Mouse (Mus musculus): ENCODE measurements around the gene Dll3. TPM values are rescaled to one million over a fixed set of nuclear protein-coding genes. Genes with fewer than 3 reads are reported as not detected.

The Dll3 gene
- polyA plus RNA-seq, 1 experiment: 0.02 TPM

GRCm38 (mm10) chr7:28298837-28299625, 3.0 kb downstream of the Dll3 start:
- Histone ChIP-seq H3K4me2 (ENCODE audit: low read depth) (no peak overlapping the region), H3K36me3 (ENCODE audit: control insufficient read depth, insufficient read depth) (no peaks in the 10 kb centered on the region), H3K4me3 (no peak overlapping the region), H3K27me3 (ENCODE audit: control insufficient read depth, insufficient read depth, insufficient read length) (peaks cover 59% of the 10 kb centered on the region), H3ac (ENCODE audit: control insufficient read depth, insufficient read length) (no peak overlapping the region), H3K79me2 (ENCODE audit: control insufficient read depth, insufficient read depth) (no peaks in the 10 kb centered on the region)
- TF ChIP-seq POLR2AphosphoS2 (IDR thresholded peaks at IDR 0.05; ENCODE audit: insufficient read length, low read depth) (no peak), CEBPB (IDR thresholded peaks at IDR 0.05; ENCODE audit: insufficient read depth, poor library complexity, severe bottlenecking) (no peak), E2F4 (IDR thresholded peaks at IDR 0.05; ENCODE audit: insufficient read depth) (no peak), POLR2A (IDR thresholded peaks at IDR 0.05; ENCODE audit: insufficient read length, low read depth) (no peak), MYOD1 (IDR thresholded peaks at IDR 0.05; ENCODE audit: control insufficient read depth in 1 of 3, insufficient read length in 2 of 3, low read depth in 2 of 3) (no peak), USF1 (IDR thresholded peaks at IDR 0.05; ENCODE audit: low read depth) (no peak), MAX (IDR thresholded peaks at IDR 0.05; ENCODE audit: low read depth) (no peak), TCF12 (IDR thresholded peaks at IDR 0.05; ENCODE audit: insufficient read depth, poor library complexity, severe bottlenecking) (no peak), TCF3 (IDR thresholded peaks at IDR 0.05; ENCODE audit: insufficient read length, low read depth) (no peak), SRF (IDR thresholded peaks at IDR 0.05; ENCODE audit: control insufficient read depth, insufficient read length, low read depth) (no peak), REST (IDR thresholded peaks at IDR 0.05; ENCODE audit: insufficient read depth, insufficient read length) (no peak), MYOG (IDR thresholded peaks at IDR 0.05; ENCODE audit: control insufficient read depth in 1 of 3, insufficient read depth in 1 of 3, insufficient read length in 2 of 3, low read depth in 2 of 3) (no peak)

- Histone ChIP-seq H3K79me2 (ENCODE audit: control insufficient read depth, insufficient read depth) (no peaks in the 10 kb centered on the region), H3K27me3 (ENCODE audit: control insufficient read depth, insufficient read depth, insufficient read length) (peaks cover 83% of the 10 kb centered on the region), H3K36me3 (ENCODE audit: control insufficient read depth, insufficient read depth) (no peaks in the 10 kb centered on the region), H3K4me3 (no peak overlapping the region), H3ac (ENCODE audit: control insufficient read depth, insufficient read length) (no peak overlapping the region), H3K4me2 (ENCODE audit: low read depth) (peak overlapping the region; percentile 2)
- TF ChIP-seq CEBPB (IDR thresholded peaks at IDR 0.05; ENCODE audit: insufficient read depth, poor library complexity, severe bottlenecking) (no peak), TCF3 (IDR thresholded peaks at IDR 0.05; ENCODE audit: insufficient read length, low read depth) (no peak), MYOG (IDR thresholded peaks at IDR 0.05; ENCODE audit: control insufficient read depth in 1 of 3, insufficient read depth in 1 of 3, insufficient read length in 2 of 3, low read depth in 2 of 3) (no peak), TCF12 (IDR thresholded peaks at IDR 0.05; ENCODE audit: insufficient read depth, poor library complexity, severe bottlenecking) (no peak), REST (IDR thresholded peaks at IDR 0.05; ENCODE audit: insufficient read depth, insufficient read length) (no peak), MAX (IDR thresholded peaks at IDR 0.05; ENCODE audit: low read depth) (no peak)
These were observed 7.6 kb downstream of the Dll3 start for GRCm38 (mm10) chr7:28294481-28294880.

GRCm38 (mm10) chr7:28290638-28291590, 11.1 kb downstream of the Dll3 start, which contains the start of gene Selenov:
Gene Selenov, minus strand, starts transcription at chr7:28291186.
- H3K4me3 ChIP-seq: no peak within 1 kb of the TSS
- no peaks in the 10 kb centered on the region for H3K36me3 ChIP-seq (ENCODE audit: control insufficient read depth, insufficient read depth)
- H3K4me2 ChIP-seq (ENCODE audit: low read depth): peak within 1 kb of the TSS; percentile 18
- no peak within 1 kb of the TSS for H3ac ChIP-seq (ENCODE audit: control insufficient read depth, insufficient read length)
- H3K79me2 ChIP-seq (ENCODE audit: control insufficient read depth, insufficient read depth): no peaks in the 10 kb centered on the region
- H3K27me3 ChIP-seq (ENCODE audit: control insufficient read depth, insufficient read depth, insufficient read length): peaks cover 84% of the 10 kb centered on the region
- TF ChIP-seq MAX (IDR thresholded peaks at IDR 0.05; ENCODE audit: low read depth) (no peak), POLR2A (IDR thresholded peaks at IDR 0.05; ENCODE audit: insufficient read length, low read depth) (no peak), E2F4 (IDR thresholded peaks at IDR 0.05; ENCODE audit: insufficient read depth) (no peak), SRF (IDR thresholded peaks at IDR 0.05; ENCODE audit: control insufficient read depth, insufficient read length, low read depth) (no peak), TCF3 (IDR thresholded peaks at IDR 0.05; ENCODE audit: insufficient read length, low read depth) (no peak), REST (IDR thresholded peaks at IDR 0.05; ENCODE audit: insufficient read depth, insufficient read length) (no peak), POLR2AphosphoS2 (IDR thresholded peaks at IDR 0.05; ENCODE audit: insufficient read length, low read depth) (no peak), CEBPB (IDR thresholded peaks at IDR 0.05; ENCODE audit: insufficient read depth, poor library complexity, severe bottlenecking) (no peak), USF1 (IDR thresholded peaks at IDR 0.05; ENCODE audit: low read depth) (no peak), TCF12 (IDR thresholded peaks at IDR 0.05; ENCODE audit: insufficient read depth, poor library complexity, severe bottlenecking) (no peak), MYOD1 (IDR thresholded peaks at IDR 0.05; ENCODE audit: control insufficient read depth in 1 of 3, insufficient read length in 2 of 3, low read depth in 2 of 3) (no peak), MYOG (IDR thresholded peaks at IDR 0.05; ENCODE audit: control insufficient read depth in 1 of 3, insufficient read depth in 1 of 3, insufficient read length in 2 of 3, low read depth in 2 of 3) (no peak)

- H3K36me3 ChIP-seq (ENCODE audit: control insufficient read depth, insufficient read depth): no peaks in the 10 kb centered on the region
- H3ac ChIP-seq (ENCODE audit: control insufficient read depth, insufficient read length): no peak overlapping the region
- peaks cover 76% of the 10 kb centered on the region for H3K27me3 ChIP-seq (ENCODE audit: control insufficient read depth, insufficient read depth, insufficient read length)
- TF ChIP-seq TCF3 (IDR thresholded peaks at IDR 0.05; ENCODE audit: insufficient read length, low read depth): no peak
- TF ChIP-seq REST (IDR thresholded peaks at IDR 0.05; ENCODE audit: insufficient read depth, insufficient read length): no peak
- TF ChIP-seq POLR2A (IDR thresholded peaks at IDR 0.05; ENCODE audit: insufficient read length, low read depth): no peak
- TF ChIP-seq MAX (IDR thresholded peaks at IDR 0.05; ENCODE audit: low read depth): no peak
- no peak for TF ChIP-seq USF1 (IDR thresholded peaks at IDR 0.05; ENCODE audit: low read depth)
- no peak for TF ChIP-seq MYOD1 (IDR thresholded peaks at IDR 0.05; ENCODE audit: control insufficient read depth in 1 of 3, insufficient read length in 2 of 3, low read depth in 2 of 3)
- no peak overlapping the region for H3K4me3 ChIP-seq
- H3K79me2 ChIP-seq (ENCODE audit: control insufficient read depth, insufficient read depth): no peaks in the 10 kb centered on the region
- H3K4me2 ChIP-seq (ENCODE audit: low read depth): no peak overlapping the region
These were observed 11.9 kb downstream of the Dll3 start for GRCm38 (mm10) chr7:28290165-28290564.

Data from myocyte (in vitro differentiated cells).